Mouse (Mus musculus) colon, adult 2 months (tissue): ENCODE results near the gene Eif4g3. TPM values are rescaled to one million over a fixed set of nuclear protein-coding genes. Genes with fewer than 3 reads are reported as not detected.

Source experiments
- polyA plus RNA-seq: library from polyadenylated mRNA; depleted of rRNA; stranded (reverse); fragments of >200 nt; gene quantifications from 2 replicates; pipeline ENCODE4 v1.2.3, GENCODE M21; 2012; rRNA removed

Eif4g3 gene
- polyA plus RNA-seq = 27.2 and 31.9 TPM in 2 replicates

DNA sequence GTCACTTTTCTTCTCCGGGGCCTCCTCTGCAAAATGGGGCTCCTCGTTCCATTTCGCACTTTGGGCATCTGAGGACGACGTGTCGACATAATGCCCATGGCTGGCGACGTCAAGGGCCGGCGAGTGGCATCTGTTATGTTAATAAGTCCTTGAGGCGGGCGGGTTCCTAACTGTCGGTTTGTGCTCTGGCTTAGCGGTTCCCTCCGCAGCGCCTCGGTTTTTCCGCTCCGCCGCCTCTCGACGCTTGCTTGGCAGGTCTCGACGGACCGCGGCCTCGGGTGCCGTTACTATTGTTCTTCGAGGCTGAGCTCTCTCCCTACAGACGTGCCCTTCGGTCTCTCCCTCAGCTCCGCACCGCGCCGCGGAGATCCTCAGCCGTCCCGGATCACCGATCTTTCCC lies at the start of gene Eif4g3:
TSS of gene Eif4g3 (plus strand) at position 133 of the 400 bp plus-strand sequence.

DNA sequence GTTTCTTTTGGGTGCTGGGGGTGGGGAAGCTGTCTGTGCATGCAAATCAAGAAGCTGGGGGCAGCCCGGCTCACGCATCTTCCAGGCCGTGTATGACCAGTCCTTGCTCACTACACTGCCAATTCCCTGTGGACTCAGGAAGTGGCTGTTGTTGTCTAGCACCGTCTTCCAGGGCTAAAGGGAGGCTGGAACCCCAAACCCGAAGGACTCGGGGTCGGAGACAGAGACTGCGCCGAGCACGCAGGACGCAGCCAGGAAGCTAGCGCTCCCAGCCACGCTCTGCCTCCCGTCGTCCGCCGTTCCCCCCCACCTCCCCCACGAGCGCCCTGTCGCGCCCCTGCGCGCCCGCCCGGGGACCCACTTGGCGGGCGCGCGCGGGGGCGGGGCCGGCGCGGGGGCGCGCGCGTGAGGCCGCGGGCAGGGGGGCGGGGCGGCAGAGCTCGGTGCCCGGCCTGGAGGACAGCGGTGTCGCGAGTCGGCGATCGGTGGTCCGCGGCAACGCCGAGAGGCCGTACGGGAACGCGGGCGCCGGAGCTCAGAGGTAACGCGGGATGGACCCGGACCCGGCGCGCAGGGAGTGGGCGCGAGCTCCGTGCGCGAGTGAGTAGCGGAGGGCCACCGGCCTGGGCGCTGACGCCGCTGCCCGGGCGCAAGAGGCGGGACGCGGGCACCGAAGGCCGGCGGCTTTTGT lies 223.5 kb downstream of the Eif4g3 start, which contains the start of gene Hp1bp3:
TSS of gene Hp1bp3 (plus strand) at position 97 of the 691 bp plus-strand sequence.

DNA sequence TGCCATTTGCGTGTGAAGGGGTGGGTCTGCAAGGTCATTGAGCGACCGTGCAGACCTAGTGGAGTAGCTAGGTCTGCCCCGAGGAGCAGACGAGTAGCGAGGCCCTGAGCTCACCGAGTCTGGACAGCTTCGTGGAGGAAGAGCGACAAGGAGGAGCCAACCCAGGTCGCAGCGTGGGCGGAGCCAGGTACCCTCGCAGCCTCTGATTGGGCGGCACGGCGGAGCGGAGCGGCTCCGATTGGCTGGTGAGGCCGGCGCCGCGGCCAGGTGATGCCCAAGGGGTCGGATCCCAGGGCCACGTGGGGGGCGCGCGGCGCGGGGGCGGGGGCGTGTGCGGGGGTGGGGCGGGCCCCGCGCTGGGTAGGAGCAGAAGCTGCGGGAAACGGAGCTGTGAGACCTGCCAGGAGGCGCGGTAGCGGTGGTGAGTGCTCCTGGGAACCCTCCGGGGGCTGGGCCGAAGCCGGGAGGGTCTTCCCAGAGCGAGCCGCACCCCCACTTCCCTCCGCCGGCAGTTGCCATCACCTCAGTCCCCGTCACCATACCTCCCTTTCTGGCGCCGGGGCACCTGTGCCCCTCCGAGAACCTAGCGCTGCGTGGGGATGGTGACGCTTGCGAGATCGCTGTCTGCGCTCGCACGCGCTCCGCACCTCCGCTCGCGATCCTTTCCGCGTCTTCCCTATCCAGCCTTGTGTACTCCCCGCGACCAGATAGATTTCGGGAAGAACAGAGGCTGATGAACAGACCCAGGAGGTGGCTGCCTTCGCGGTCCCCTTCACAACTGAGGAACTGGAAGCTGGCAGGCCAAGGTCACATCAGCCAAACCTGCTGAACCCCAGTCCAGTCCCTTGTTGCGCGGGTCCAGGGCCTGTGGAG lies 257.5 kb downstream of the Eif4g3 start, which contains the start of the genes Sh2d5 and Kif17:
TSS of gene Sh2d5 (plus strand) at position 316 of the 873 bp plus-strand sequence.
TSS of gene Kif17 (plus strand) at position 348 of the 873 bp plus-strand sequence.

Other genes starting within 250 kb of the Eif4g3 start
- 4.7 and 5.2 TPM in 2 replicates for gene Alpl, start 196.6 kb upstream of the Eif4g3 start, polyA plus RNA-seq
- gene Ece1, start 130.8 kb upstream of the Eif4g3 start, polyA plus RNA-seq = 37.2 and 55.0 TPM in 2 replicates
- gene Hp1bp3, start 223.3 kb downstream of the Eif4g3 start, polyA plus RNA-seq = 30.9 and 31.2 TPM in 2 replicates